Mouse (Mus musculus) adipose tissue, adult 10 weeks (tissue): ENCODE data around the gene Hcn3. TPM values are rescaled to one million over a fixed set of nuclear protein-coding genes. Genes with fewer than 3 reads are reported as not detected.

Source experiments
- polyA plus RNA-seq: library from polyadenylated mRNA; stranded (reverse); fragments of 350-450 nt; fragmentation: Illumina TruSeq; extraction: RNeasy Lipid Tissue Mini Kit (QIAGEN cat#74804); gene quantifications from one replicate; pipeline ENCODE4 v1.2.3, GENCODE M21; 2014; ENCODE audit warnings: low read depth, low replicate concordance

Hcn3 gene
- 0.24 TPM for polyA plus RNA-seq

GRCm38 (mm10) chr3:89159616-89160344 is at the start of gene Hcn3:
Hcn3 (minus strand) TSS chr3:89160196.

DNA sequence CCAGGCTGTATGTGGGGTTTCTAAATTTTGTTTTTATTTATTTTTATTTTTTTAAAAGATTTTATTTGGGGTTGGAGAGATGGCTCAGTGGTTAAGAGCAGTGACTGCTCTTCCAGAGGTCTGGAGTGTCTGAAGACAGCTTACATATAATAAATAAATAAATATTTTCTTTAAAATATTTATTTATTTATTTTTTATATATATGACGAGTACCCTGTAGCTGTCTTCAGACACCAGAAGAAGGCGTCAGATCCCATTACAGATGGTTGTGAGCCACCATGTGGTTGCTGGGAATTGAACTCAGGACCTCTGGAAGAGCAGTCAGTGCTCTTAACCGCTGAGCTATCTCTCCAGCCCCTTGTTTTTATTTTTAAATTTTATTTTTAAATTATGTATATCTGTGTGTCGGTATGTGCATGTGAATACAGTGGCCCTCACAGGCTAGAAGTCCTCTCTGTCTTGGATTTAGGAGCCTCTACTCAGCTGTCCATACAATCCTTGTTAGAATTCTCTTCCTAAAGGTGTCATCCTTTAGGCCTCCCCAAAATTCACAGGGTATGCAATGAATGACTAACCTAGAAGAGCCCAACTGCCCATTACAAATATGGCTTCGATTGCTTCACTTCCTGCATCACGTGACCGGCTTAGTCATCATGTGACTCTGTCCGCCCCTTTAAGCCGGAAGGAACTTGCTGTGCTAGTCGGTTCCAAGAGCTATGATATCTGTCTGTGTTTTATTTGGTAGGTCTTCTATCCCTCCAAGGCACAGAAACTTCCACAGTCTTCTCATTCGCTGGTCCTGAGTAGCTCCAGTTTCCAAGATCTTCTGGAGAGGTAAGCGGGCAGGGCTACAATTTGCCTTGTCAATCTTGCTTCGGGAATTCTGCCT is 42.5 kb upstream of the Hcn3 start, which contains the start of gene Gba:
TSS of gene Gba (plus strand) at position 676 of the 889 bp plus-strand sequence.

DNA sequence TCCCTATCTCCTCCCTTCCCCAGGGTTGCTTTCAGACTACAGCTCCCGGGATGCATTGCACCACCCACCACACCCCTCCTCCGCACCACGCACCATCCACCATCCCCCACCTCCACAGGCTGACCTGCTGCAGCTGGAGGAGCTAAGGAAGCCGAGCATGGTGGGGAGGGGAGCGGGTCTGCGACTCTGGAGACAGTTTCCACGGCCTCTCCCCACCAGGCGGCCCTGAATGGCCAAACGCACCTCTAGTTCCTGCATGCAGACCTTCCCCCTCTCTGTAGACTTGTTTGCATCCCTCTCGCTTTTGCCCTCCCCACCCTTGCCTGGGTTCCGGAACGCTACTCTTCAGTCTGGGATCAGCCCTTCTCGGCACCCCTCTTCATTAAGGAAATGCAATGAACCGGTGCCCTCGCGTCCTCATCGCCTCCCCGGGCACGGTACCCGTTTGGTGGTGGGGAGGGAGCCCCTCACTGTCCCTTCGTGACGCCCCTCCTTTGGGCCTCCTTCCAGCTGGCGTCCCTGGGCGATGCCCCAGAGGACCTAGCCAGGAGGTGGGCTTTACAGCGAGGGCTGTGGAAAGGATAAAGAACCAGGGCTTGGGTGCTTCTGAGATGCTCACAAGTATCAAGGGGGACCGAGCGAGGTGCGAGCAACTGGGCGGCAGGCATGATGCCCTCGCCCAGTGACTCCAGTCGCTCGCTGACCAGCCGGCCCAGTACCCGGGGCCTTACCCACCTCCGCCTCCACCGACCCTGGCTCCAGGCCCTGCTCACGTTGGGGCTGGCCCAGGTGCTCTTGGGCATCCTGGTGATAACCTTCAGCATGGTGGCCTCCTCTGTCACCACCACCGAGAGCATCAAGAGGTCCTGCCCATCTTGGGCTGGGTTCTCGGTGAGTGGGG is 23.3 kb upstream of the Hcn3 start, which contains the start of gene Fam189b:
TSS of gene Fam189b (plus strand) at position 86 of the 901 bp plus-strand sequence.

GRCm38 (mm10) chr3:89177242-89178106 is 17.5 kb upstream of the Hcn3 start, which contains the start of gene Scamp3:
Scamp3 (plus strand) TSS chr3:89177473.

DNA sequence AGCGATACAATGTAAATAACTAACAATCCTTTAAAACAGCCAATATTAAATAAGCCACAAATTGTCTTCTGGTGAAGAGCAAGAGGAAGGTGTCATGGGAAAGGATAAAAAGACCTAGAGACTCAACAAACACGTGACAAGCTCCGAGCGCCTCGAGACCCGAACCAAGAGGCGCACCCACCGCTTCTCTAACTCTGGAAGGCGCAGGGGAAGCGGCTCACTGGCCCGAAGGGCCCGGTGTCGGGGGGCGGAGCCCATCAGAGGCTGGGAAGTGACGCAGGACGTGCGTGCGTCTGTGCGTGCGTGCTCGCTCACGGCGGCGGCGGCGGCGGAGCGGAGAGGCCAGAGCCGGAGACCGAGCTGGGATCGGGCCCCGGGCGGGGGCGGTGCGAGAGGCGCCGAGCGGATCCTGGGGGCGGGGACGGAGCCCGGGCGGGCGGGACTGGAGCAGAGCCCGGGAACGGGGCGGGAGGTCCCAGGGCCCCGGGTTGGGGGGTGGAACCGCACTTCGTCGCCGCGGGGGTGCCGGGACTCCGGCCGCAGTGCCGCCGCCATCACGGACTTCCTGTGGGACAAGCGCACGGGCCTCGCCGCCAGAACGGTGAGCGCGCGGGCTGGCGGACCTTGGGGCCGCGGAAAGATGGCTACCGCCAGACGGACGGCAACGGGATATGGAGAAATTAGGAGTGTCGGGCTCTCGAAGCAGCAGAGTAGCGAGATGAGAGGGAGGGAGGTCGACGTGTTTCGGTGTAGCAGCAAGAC is 4.7 kb upstream of the Hcn3 start, which contains the start of gene Clk2:
TSS of gene Clk2 (plus strand) at position 290 of the 762 bp plus-strand sequence.

GRCm38 (mm10) chr3:89135958-89136357 is 24.0 kb downstream of the Hcn3 start, which contains the start of gene Pklr:
Pklr (plus strand) TSS chr3:89136142.

DNA sequence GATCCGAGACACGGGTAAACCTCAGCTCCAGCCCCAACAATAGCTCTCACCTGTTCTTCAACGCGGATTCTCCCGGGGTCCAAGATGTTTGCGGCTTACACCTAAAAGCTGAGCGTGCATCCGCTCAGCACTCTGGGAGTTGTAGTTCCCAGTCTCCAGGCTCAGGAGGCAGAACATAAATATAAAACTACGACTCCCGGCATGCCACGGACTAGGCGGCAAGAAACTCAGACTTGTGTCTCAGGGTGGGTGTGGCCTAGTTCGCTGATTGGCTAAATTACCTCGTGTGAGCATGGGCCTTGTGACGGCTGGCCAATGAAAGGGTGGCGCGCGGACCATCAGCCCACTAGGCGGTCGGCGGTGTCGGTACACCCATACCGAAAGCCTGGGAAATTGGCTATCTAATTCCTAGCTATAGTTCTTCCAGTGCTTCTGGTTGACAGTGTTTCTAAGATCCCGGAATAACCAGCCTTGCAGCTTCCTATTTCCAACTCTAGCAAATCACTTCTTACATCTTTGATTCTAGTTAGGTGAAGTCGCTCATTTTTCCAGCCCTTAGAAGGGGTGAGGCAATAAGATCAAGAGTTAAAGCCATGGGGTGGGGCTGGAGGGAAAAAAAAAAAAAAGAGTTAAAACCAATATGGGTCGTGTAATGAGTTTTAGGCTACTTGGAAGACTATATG is 58.0 kb downstream of the Hcn3 start, which contains the start of gene Fdps:
TSS of gene Fdps (minus strand) at position 148 of the 683 bp plus-strand sequence.

DNA sequence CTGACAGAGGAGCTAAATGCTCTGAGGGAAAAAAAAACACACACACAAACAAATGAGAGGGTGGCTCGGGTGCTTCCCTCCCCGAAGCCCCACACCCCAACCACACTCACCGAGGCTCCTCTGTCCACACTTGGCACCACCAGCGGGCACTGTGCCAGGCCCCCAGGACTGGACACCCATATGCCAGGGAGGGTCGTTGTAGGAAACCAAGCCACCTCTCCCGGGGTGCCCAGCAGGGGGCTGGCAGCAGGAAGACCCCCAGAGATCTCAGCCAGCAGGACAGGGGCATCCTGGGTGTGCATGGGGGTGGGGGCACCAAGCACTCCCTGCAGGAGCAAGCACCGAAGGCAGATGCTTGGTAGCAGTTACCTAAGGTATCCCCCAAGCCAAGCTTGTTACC is 59.2 kb downstream of the Hcn3 start, which contains the start of gene Gm43738:
TSS of gene Gm43738 (minus strand) at position 289 of the 400 bp plus-strand sequence.

Other genes starting within 250 kb of the Hcn3 start
- gene Msto1, start 246.2 kb downstream of the Hcn3 start, polyA plus RNA-seq, result 20.7 TPM
- gene Ash1l, start 209.6 kb downstream of the Hcn3 start, polyA plus RNA-seq, result 16.7 TPM
- gene Dap3, start 209.0 kb downstream of the Hcn3 start, polyA plus RNA-seq, result 66.9 TPM
- 22.7 TPM for gene Rusc1, start 66.9 kb downstream of the Hcn3 start, polyA plus RNA-seq
- gene Gm43738, start 59.1 kb downstream of the Hcn3 start, polyA plus RNA-seq, result not detected
- 175 TPM for gene Fdps, start 58.2 kb downstream of the Hcn3 start, polyA plus RNA-seq
- gene Pklr, start 24.1 kb downstream of the Hcn3 start, polyA plus RNA-seq, result 7.9 TPM
- gene Clk2, start 4.6 kb upstream of the Hcn3 start, polyA plus RNA-seq, result 51.5 TPM
- gene Scamp3, start 17.3 kb upstream of the Hcn3 start, polyA plus RNA-seq, result 56.1 TPM
- 5.8 TPM for gene Fam189b, start 22.9 kb upstream of the Hcn3 start, polyA plus RNA-seq
- 67.8 TPM for gene Gba, start 42.7 kb upstream of the Hcn3 start, polyA plus RNA-seq
- gene Thbs3, start 55.0 kb upstream of the Hcn3 start, polyA plus RNA-seq, result 30.3 TPM
- gene Mtx1, start 66.9 kb upstream of the Hcn3 start, polyA plus RNA-seq, result 92.5 TPM
- 1.0 TPM for gene Muc1, start 68.9 kb upstream of the Hcn3 start, polyA plus RNA-seq
- gene Krtcap2, start 85.8 kb upstream of the Hcn3 start, polyA plus RNA-seq, result 96.9 TPM
- 2.9 TPM for gene Trim46, start 86.1 kb upstream of the Hcn3 start, polyA plus RNA-seq
- gene Dpm3, start 99.2 kb upstream of the Hcn3 start, polyA plus RNA-seq, result 152 TPM
- 135 TPM for gene Slc50a1, start 110.4 kb upstream of the Hcn3 start, polyA plus RNA-seq
- gene Efna1, start 120.9 kb upstream of the Hcn3 start, polyA plus RNA-seq, result 26.1 TPM
- 1.3 TPM for gene Efna3, start 162.8 kb upstream of the Hcn3 start, polyA plus RNA-seq
- 3.4 TPM for gene Efna4, start 177.8 kb upstream of the Hcn3 start, polyA plus RNA-seq
- 145 TPM for gene Adam15, start 189.8 kb upstream of the Hcn3 start, polyA plus RNA-seq
- gene Dcst2, start 201.8 kb upstream of the Hcn3 start, polyA plus RNA-seq, result 2.8 TPM
- gene Dcst1, start 205.1 kb upstream of the Hcn3 start, polyA plus RNA-seq, result 5.4 TPM
- 52.0 TPM for gene Zbtb7b, start 234.6 kb upstream of the Hcn3 start, polyA plus RNA-seq
- 1.8 TPM for gene Lenep, start 242.6 kb upstream of the Hcn3 start, polyA plus RNA-seq